Mouse (Mus musculus) CD8-positive naive resting alpha-beta T cell, adult 2 months (primary cell): ENCODE data around the gene Psma6.
"Not testable (repeated sequence)": the region's sequence is repeated elsewhere in the genome, so short reads cannot be mapped to it uniquely, and the experiment has no call there.

Experiments used
- DNase-seq, 2 experiments: peaks; one replicate each; pipeline ENCODE4 v3.0.0; 2022; ENCODE audit warnings: low read depth in 2 of 2, low spot score in 2 of 2

Gene Psma6

GRCm38 (mm10) chr12:55392120-55392519 is 8.1 kb downstream of the Psma6 start:
- DNase-seq = no peak

GRCm38 (mm10) chr12:55392733-55393577 is 8.9 kb downstream of the Psma6 start:
- DNase-seq = no peak

GRCm38 (mm10) chr12:55395601-55396000 is 11.6 kb downstream of the Psma6 start:
- not testable (repeated sequence) for DNase-seq

- DNase-seq = no peak
These were observed 12.5 kb downstream of the Psma6 start for GRCm38 (mm10) chr12:55396536-55396935.

GRCm38 (mm10) chr12:55397544-55398239 is 13.7 kb downstream of the Psma6 start:
- DNase-seq = no peak

- peak; percentile 79 to 84 for DNase-seq
These were observed 14.5 kb downstream of the Psma6 start for GRCm38 (mm10) chr12:55398240-55399127.

GRCm38 (mm10) chr12:55399128-55399677 is 15.2 kb downstream of the Psma6 start:
- DNase-seq = no peak

GRCm38 (mm10) chr12:55407888-55408287 is 23.9 kb downstream of the Psma6 start:
- no peak for DNase-seq

- no peak for DNase-seq
These were observed 31.2 kb downstream of the Psma6 start for GRCm38 (mm10) chr12:55415255-55415654.

- no peak for DNase-seq
These were observed 31.7 kb downstream of the Psma6 start for GRCm38 (mm10) chr12:55415762-55416161.

- no peak for DNase-seq
These were observed 36.2 kb downstream of the Psma6 start for GRCm38 (mm10) chr12:55420220-55420619.

- DNase-seq = no peak
These were observed 38.0 kb downstream of the Psma6 start for GRCm38 (mm10) chr12:55422057-55422456.

GRCm38 (mm10) chr12:55426300-55426699 is 42.3 kb downstream of the Psma6 start:
- no peak for DNase-seq

- no peak for DNase-seq
These were observed 45.2 kb downstream of the Psma6 start for GRCm38 (mm10) chr12:55429201-55429600.

GRCm38 (mm10) chr12:55429956-55430355 is 45.9 kb downstream of the Psma6 start:
- no peak for DNase-seq

GRCm38 (mm10) chr12:55432284-55432919 is 48.4 kb downstream of the Psma6 start:
- no peak for DNase-seq

GRCm38 (mm10) chr12:55432920-55433284 is 48.9 kb downstream of the Psma6 start:
- DNase-seq = no peak

GRCm38 (mm10) chr12:55433802-55434435 is 49.9 kb downstream of the Psma6 start:
- no peak for DNase-seq

- DNase-seq = no peak
These were observed 51.1 kb downstream of the Psma6 start for GRCm38 (mm10) chr12:55435080-55435479.
